8 mouse cellular contexts compared by ENCODE assay signal in the genomic region with DNA sequence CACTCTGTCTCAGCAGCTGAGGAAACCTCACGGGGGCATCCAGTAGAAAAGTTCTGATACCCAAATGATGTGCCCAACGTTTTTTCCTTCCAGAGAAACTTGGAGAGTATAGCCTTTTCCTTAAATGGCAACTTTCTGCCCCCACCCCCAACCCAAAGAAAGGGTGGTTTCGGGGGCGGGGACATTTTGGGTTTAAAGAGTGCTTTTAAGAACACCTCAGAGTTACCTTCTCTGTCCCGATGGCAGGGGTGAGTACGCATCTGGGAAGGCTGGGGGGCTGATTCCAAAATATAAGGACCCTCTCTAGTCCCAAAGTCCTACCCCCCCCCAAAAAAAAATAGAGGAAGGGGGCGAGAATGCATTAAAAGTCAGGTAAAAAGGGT. TPM values are rescaled to one million over a fixed set of nuclear protein-coding genes. Genes with fewer than 3 reads are reported as not detected.
DNase-seq lines count a peak whose midpoint lies in the region; ATAC-seq and TF ChIP-seq lines count a peak whose summit lies in the region.

No protein-coding gene starts in this region.

- TF ChIP-seq CTCF in lung, adult 2 months (IDR thresholded peaks at IDR 0.05; ENCODE audit: insufficient read depth, low read length): no peak

- H3K4me3 ChIP-seq in lung, adult 2 months (replicated peaks; ENCODE audit: extremely low read depth, low read depth, low read length): peak overlapping the region; percentile 59
- H3K4me3 ChIP-seq in embryonic facial prominence, embryonic 15.5 days (replicated peaks): peak overlapping the region; percentile 72
- H3K4me3 ChIP-seq in limb, embryonic 13.5 days: peak overlapping the region; percentile 70
- peak overlapping the region; percentile 49 for H3K4me3 ChIP-seq in stomach, embryonic 16.5 days (replicated peaks; ENCODE audit: low read length)

- no peaks in the 10 kb centered on the region for H3K9me3 ChIP-seq in embryonic facial prominence, embryonic 15.5 days (replicated peaks)
- H3K9me3 ChIP-seq in limb, embryonic 13.5 days: no peaks in the 10 kb centered on the region
- no peaks in the 10 kb centered on the region for H3K9me3 ChIP-seq in stomach, embryonic 16.5 days (replicated peaks; ENCODE audit: control insufficient read depth, low read length)

- no peak for TF ChIP-seq POLR2A in lung, adult 2 months (IDR thresholded peaks at IDR 0.05; ENCODE audit: borderline replicate concordance, extremely low read depth, low read depth, low read length)

- peak overlapping the region; percentile 89; the same call in 1 of the 2 replicates for H3K27ac ChIP-seq in embryonic facial prominence, embryonic 15.5 days (replicated peaks)
- no peak overlapping the region for H3K27ac ChIP-seq in limb, embryonic 13.5 days
- H3K27ac ChIP-seq in stomach, embryonic 16.5 days (ENCODE audit: low read length): no peak overlapping the region

- intact Hi-C loops in gastrocnemius, postnatal 14 days (cut with DNase I; ENCODE audit: low total_unique reads): no loop called here

- H3K4me2 ChIP-seq in embryonic facial prominence, embryonic 15.5 days (replicated peaks): peak overlapping the region; percentile 92
- H3K4me2 ChIP-seq in limb, embryonic 13.5 days (replicated peaks): peak overlapping the region; percentile 95
- H3K4me2 ChIP-seq in stomach, embryonic 16.5 days (ENCODE audit: low read depth, low read length): peak overlapping the region; percentile 80

- DNase-seq in lung, adult 2 months: no peak
- DNase-seq in lung, postnatal 14 days: no peak
- no peak for DNase-seq in adrenal gland, postnatal 10 days
- DNase-seq in gastrocnemius, postnatal 14 days: no peak
- DNase-seq in left cerebral cortex, adult 9 months (ENCODE audit: low spot score in 2 of 2): no peak

- no peak for ATAC-seq in embryonic facial prominence, embryonic 15.5 days (ENCODE audit: insufficient number of reproducible peaks, low FRiP score, low TSS enrichment, low read depth)
- ATAC-seq in limb, embryonic 13.5 days (ENCODE audit: low FRiP score, low read depth): no peak
- no peak for ATAC-seq in stomach, embryonic 16.5 days (ENCODE audit: insufficient read depth, low FRiP score)

- peaks cover 12% of the 10 kb centered on the region for H3K4me1 ChIP-seq in lung, adult 2 months (ENCODE audit: control insufficient read depth, insufficient read depth, low read length)
- H3K4me1 ChIP-seq in embryonic facial prominence, embryonic 15.5 days: peaks cover 54% of the 10 kb centered on the region
- H3K4me1 ChIP-seq in limb, embryonic 13.5 days: peaks cover 45% of the 10 kb centered on the region
- peaks cover 24% of the 10 kb centered on the region for H3K4me1 ChIP-seq in stomach, embryonic 16.5 days (ENCODE audit: control insufficient read depth, insufficient read depth, low read length)

- WGBS in lung, adult 2 months: 2% methylated on average over 7 of the region's 7 CpGs
- 0% methylated on average over 7 of the region's 7 CpGs for WGBS in embryonic facial prominence, embryonic 15.5 days
- WGBS in limb, embryonic 13.5 days: under 1% methylated on average over 7 of the region's 7 CpGs
- WGBS in stomach, embryonic 16.5 days: 2% methylated on average over 7 of the region's 7 CpGs

- no peaks in the 10 kb centered on the region for H3K36me3 ChIP-seq in embryonic facial prominence, embryonic 15.5 days
- H3K36me3 ChIP-seq in limb, embryonic 13.5 days: peaks cover 8% of the 10 kb centered on the region
- H3K36me3 ChIP-seq in stomach, embryonic 16.5 days (ENCODE audit: control insufficient read depth, insufficient read depth, low read length): no peaks in the 10 kb centered on the region

- peaks cover 3% of the 10 kb centered on the region for H3K27me3 ChIP-seq in embryonic facial prominence, embryonic 15.5 days
- H3K27me3 ChIP-seq in limb, embryonic 13.5 days: peaks cover 25% of the 10 kb centered on the region
- H3K27me3 ChIP-seq in stomach, embryonic 16.5 days (ENCODE audit: control insufficient read depth, insufficient read depth, low read length): peaks cover 61% of the 10 kb centered on the region

- H3K9ac ChIP-seq in embryonic facial prominence, embryonic 15.5 days: peak overlapping the region; percentile 72
- H3K9ac ChIP-seq in limb, embryonic 13.5 days: peak overlapping the region; percentile 90
- H3K9ac ChIP-seq in stomach, embryonic 16.5 days (ENCODE audit: low read length): peak overlapping the region; percentile 44; the same call in 1 of the 2 replicates

RNA-seq across cellular contexts. Expression of a gene that starts 2.3 kb away (rescaled TPM):
- polyA plus RNA-seq in lung, adult 2 months (2012; rRNA removed): 7.2 and 7.6 TPM in 2 replicates
- 47.0 and 53.1 TPM in 2 replicates for polyA plus RNA-seq in embryonic facial prominence, embryonic 15.5 days (2015; fragmentation: Nextera tagmentation; extraction: Ambion mirVana)
- polyA plus RNA-seq in limb, embryonic 13.5 days (2015; fragmentation: Nextera tagmentation; extraction: Ambion mirVana): 47.9 and 52.0 TPM in 2 replicates
- polyA plus RNA-seq in stomach, embryonic 16.5 days (2015; fragmentation: Nextera tagmentation; extraction: Ambion mirVana): 0.98 and 1.2 TPM in 2 replicates
- total RNA-seq in adrenal gland, postnatal 10 days (2021): 1 to 10 TPM; 9.8 TPM
- under 1 TPM; 0.16 to 0.41 TPM for total RNA-seq in gastrocnemius, postnatal 14 days (2021)
